Mouse (Mus musculus) CD4-positive, CD25-positive, alpha-beta regulatory T cell, adult 2 months (primary cell): ENCODE data around the gene Kcng3.

Experiments
- DNase-seq: peaks from one replicate; pipeline ENCODE4 v3.0.0-alpha.2; 2012; ENCODE audit warnings: low read depth, low spot score

Gene Kcng3

DNA sequence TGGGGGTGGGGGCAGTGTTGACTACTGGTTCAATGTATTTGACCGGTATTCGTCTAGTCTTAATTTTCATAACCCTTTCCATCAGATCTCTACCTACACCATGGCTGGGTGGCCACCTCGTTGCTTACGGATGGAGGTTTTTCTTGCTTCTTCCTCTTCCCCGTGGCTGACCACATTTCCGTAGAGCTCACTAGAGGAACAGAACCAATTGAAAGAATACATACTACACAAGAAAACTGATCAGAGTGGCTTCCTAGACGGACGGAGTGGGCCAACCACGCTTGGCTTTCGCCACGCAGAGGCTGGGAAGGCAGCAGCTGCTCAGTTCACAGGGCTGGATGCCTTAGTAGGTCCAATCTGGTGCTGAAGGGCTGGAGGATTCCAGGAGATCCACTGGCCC, 75.9 kb downstream of the Kcng3 start:
- no peak for DNase-seq

DNA sequence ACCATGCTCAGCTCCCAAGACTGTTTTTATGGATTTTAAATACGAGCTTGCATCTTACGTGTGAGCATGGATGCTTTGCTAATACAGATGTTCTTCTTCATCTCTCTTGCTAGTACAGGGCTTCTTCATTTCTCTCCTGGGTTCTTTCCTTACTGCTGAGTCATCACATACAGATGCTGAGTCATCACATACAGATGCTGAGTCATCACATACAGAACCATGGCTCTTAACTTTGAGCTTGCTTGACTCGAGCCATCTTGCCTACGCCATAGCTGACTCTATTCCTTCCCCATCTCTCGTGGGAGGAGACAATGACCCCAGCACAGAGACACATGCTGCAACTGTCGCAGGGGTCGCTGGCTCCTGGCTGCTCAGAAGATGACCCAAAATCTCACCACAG, 76.7 kb downstream of the Kcng3 start:
- DNase-seq: no peak

DNA sequence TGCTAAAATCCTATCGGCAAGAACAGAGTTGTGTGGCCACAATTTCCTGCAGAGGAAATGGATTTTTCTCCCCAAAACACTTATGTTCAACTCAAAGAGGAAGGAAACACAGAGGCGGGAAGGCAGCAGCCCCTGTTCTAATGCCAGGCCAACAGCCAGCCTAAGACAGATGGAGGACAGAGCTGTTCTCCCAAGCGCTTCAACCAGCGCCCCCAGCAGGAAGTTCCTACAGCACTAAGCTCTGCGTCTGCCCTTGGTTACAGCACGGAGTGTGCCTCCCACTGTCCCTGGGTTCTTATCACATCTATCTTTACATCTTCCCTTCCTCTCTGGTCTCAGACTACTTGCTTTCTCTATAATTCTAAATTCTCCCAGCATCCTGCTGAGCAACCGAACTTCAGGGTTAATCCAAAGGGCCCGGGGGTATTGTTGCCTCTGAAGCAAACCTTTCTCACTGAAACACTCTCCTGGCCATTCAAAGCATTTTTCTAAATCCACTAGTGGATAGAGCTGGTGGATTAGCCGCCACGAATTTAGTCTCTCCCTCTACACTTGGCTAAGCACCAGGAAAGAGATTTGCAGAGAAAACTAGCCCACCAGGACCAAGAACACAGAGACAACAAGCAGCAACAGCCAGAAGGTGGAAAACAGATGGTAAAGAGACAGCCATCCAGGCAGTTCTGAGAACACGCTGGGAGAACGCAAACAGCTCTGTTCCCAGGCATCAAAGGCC, 83.0 kb downstream of the Kcng3 start:
- peak; percentile 74 for DNase-seq

DNA sequence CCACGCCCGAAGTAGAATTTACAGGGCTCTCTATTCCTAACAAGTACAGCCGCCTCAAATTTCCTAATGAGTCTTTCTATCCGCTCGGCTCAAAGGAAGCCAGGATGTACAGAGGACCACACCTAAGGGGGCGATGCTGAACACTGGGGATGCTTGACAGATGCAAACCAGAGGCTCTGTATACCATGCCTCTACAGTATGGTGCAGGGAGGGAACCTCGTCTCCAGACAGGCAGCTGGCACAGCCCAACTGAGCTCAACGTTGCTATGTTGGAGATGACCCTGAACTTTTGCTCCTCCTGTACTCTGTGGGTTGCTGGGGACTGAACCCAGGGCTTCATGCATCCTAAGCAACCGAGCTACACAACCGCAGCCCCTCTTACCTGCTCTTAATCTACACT, 84.5 kb downstream of the Kcng3 start:
- no peak for DNase-seq

- DNase-seq: peak; percentile 31
Measured at GRCm38 (mm10) chr17:83545756-83546742, 85.6 kb downstream of the Kcng3 start.

DNA sequence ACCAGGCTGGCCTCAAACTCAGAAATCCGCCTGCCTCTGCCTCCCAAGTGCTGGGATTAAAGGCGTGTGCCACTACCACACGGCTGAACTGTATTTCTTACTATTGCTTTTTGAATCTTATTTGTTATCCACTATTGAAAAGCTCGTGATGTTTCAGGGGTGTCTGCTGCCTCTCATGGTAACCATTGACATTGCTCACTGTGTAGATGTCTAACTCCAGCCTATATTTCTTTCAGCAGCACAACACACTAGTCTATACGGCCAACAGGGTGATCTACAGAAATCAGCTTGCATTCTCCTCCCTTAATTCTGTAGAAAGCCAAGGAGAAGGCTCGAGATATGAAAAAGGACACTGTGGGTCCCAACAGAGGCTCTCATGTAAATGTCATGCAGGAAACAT, 86.4 kb downstream of the Kcng3 start:
- DNase-seq: peak; percentile 51

DNA sequence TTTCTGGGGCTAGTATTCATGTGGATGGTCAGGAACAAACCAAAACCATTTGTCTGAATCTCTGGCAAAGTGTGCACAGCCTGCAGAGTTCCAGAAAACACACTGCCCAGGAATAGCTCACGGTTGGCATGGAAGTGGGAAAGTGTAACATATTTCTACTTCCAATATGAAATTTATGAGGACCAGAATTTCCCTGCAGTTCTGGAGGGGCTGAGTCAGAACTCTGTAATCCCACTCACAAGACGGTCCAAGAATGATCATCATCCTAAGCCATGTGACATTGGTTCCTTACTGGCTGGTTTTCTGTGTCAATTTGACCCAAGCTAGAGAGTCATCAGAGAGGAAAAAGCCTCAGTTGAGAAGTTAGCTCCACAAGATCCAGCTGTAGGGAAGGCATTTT, 89.3 kb downstream of the Kcng3 start:
- DNase-seq: no peak

DNA sequence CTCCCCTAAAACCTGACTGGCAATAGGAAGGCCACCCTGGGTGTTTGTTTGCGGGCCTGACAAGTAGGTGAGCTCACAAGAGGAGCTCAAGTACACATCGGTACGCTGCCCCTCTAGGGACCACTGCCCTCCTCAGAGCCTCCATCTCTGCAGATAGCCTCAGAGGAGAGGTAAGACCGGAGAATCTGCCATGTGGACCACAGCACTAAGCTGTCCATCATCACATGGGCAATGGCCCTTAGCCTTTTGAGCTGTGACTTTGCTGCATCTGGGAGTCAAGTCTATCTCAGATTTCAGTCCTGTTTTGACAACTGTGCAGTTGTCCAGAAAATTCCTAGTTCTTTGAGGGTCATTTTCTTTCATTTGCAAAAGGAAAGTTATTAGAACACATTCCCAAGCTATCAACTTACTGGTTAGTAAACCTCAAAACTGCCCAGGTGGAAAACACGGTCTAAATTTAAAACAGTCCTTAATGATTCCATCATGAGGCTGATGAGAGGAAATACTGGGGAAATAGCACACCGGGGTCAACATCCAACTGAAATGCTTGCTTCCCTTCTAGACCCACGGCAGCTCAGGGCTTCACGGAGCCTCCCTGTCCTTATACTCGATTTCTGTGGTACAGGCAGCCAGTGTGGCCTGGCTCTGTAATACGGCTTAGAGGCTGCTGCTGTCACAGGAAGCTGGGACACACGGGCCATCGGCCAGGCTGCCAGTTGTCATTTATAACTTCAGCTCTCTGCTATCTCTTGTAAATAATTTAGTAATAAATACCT, 92.2 kb downstream of the Kcng3 start:
- DNase-seq: no peak

GRCm38 (mm10) chr17:83538694-83539093, 93.0 kb downstream of the Kcng3 start:
- DNase-seq: no peak

DNA sequence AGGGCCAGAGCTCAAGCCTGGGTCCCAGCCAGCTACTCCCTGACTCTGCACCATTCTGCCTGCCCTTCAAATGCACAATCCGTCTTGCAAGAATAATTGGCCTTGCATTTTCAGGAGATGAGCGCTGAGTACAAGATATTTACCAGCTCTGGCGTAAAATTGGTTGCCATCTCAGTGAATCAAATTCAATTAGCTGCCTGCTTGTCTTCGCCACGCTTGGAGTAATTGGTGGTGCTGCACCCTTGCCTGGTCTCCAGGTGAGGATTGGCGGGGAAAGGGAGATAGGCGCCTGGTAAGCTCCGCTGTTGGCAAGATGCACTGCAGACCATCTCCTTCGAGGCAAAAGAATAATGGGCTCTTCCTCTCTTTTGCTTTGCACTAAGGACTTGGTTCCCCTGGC, 93.6 kb downstream of the Kcng3 start:
- DNase-seq: no peak
